Comparison of ENCODE assay signal across 11 mouse cellular contexts in genomic region chr9:28937980-28938379, GRCm38 (mm10).
DNase-seq lines count a peak whose midpoint lies in the region; ATAC-seq and TF ChIP-seq lines count a peak whose summit lies in the region.
"Had no signal": no experiment of that assay in that cellular context is flagged by ENCODE, and none has a peak within 500 bp of the region (broad histone marks: within the 10 kb centered on the region; RNA-seq: fewer than 3 reads in every experiment).

No protein-coding gene starts in this region.

- no peak overlapping the region for H3K27ac ChIP-seq in cerebellum, adult 2 months (ENCODE audit: insufficient read depth, low read length)
- H3K27ac ChIP-seq in layer of hippocampus, adult 2 months: no peak overlapping the region
- no peak overlapping the region for H3K27ac ChIP-seq in embryonic facial prominence, embryonic 11.5 days (replicated peaks; ENCODE audit: low read depth, low read length)
- H3K27ac ChIP-seq in kidney, embryonic 16.5 days (ENCODE audit: low read length): no peak overlapping the region
- H3K27ac ChIP-seq: midbrain, embryonic 12.5 days had no signal

- no peak for TF ChIP-seq POLR2A in cerebellum, adult 2 months (IDR thresholded peaks at IDR 0.05; ENCODE audit: borderline replicate concordance, insufficient read depth, low read length)

- no peak overlapping the region for H3K4me3 ChIP-seq in cerebellum, adult 2 months (replicated peaks; ENCODE audit: insufficient read depth, low read depth, low read length)
- no peak overlapping the region for H3K4me3 ChIP-seq in layer of hippocampus, adult 2 months
- H3K4me3 ChIP-seq in embryonic facial prominence, embryonic 11.5 days (ENCODE audit: low read depth, low read length): no peak overlapping the region
- no peak overlapping the region for H3K4me3 ChIP-seq in kidney, embryonic 16.5 days (ENCODE audit: low read length)
- H3K4me3 ChIP-seq: midbrain, embryonic 12.5 days had no signal

- no peaks in the 10 kb centered on the region for H3K4me1 ChIP-seq in cerebellum, adult 2 months (ENCODE audit: control insufficient read depth, insufficient read depth, low read length)
- no peaks in the 10 kb centered on the region for H3K4me1 ChIP-seq in embryonic facial prominence, embryonic 11.5 days (ENCODE audit: control insufficient read depth, insufficient read depth, low read length)
- no peaks in the 10 kb centered on the region for H3K4me1 ChIP-seq in kidney, embryonic 16.5 days (ENCODE audit: insufficient read depth, low read length)
- H3K4me1 ChIP-seq: midbrain, embryonic 12.5 days had no signal

- peak in 1 of 2 experiments; percentile 18 for DNase-seq in cerebellum, adult 2 months
- DNase-seq in cerebellum, adult 8-10 months: no peak
- DNase-seq in layer of hippocampus, adult 2 months (ENCODE audit: low spot score in 2 of 2): peak; percentile 24 to 26
- DNase-seq in layer of hippocampus, postnatal 25 days (ENCODE audit: extremely low spot score in 1 of 2, low spot score in 1 of 2): no peak
- peak; percentile 4 for DNase-seq in embryonic facial prominence, embryonic 11.5 days (ENCODE audit: low spot score)
- peak; percentile 20 for DNase-seq in retina, postnatal 1 day
- DNase-seq in adrenal gland, postnatal 25 days: no peak
- DNase-seq: adrenal gland, postnatal 36 days; lung, adult 2 months had no signal

- H3K27me3 ChIP-seq in cerebellum, adult 2 months (ENCODE audit: control insufficient read depth, insufficient read depth, low read length): no peaks in the 10 kb centered on the region
- no peaks in the 10 kb centered on the region for H3K27me3 ChIP-seq in embryonic facial prominence, embryonic 11.5 days (ENCODE audit: control insufficient read depth, insufficient read depth, low read length)
- no peaks in the 10 kb centered on the region for H3K27me3 ChIP-seq in kidney, embryonic 16.5 days (ENCODE audit: insufficient read depth, low read length)
- H3K27me3 ChIP-seq: midbrain, embryonic 12.5 days had no signal

- no peak for ATAC-seq in embryonic facial prominence, embryonic 11.5 days (replicated peaks; ENCODE audit: insufficient number of reproducible peaks, low FRiP score, low TSS enrichment, low read depth)
- ATAC-seq in kidney, embryonic 16.5 days (ENCODE audit: low FRiP score, low TSS enrichment): no peak

- TF ChIP-seq CTCF in cerebellum, adult 2 months (IDR thresholded peaks at IDR 0.05; ENCODE audit: borderline replicate concordance, insufficient read depth, low read depth, low read length): peak; percentile 40; the same call in 1 of the 2 replicates
- TF ChIP-seq CTCF in layer of hippocampus, adult 2 months (conservative IDR thresholded peaks at IDR 0.05): peak; percentile 70

- no peaks in the 10 kb centered on the region for H3K36me3 ChIP-seq in embryonic facial prominence, embryonic 11.5 days (replicated peaks; ENCODE audit: control insufficient read depth, insufficient read depth, low read depth, low read length)
- H3K36me3 ChIP-seq in kidney, embryonic 16.5 days (ENCODE audit: insufficient read depth, low read length): no peaks in the 10 kb centered on the region
- H3K36me3 ChIP-seq: midbrain, embryonic 12.5 days had no signal

- whole genome bisulfite sequencing in cerebellum, adult 2 months: 84% methylated on average over 2 of the region's 2 CpGs
- WGBS in embryonic facial prominence, embryonic 11.5 days: 47% methylated on average over 2 of the region's 2 CpGs
- 67% methylated on average over 2 of the region's 2 CpGs for WGBS in kidney, embryonic 16.5 days

- no peak overlapping the region for H3K9ac ChIP-seq in embryonic facial prominence, embryonic 11.5 days (replicated peaks; ENCODE audit: low read length)
- no peak overlapping the region for H3K9ac ChIP-seq in kidney, embryonic 16.5 days (replicated peaks; ENCODE audit: low read length)
- H3K9ac ChIP-seq: midbrain, embryonic 12.5 days had no signal

- no peak overlapping the region for H3K4me2 ChIP-seq in embryonic facial prominence, embryonic 11.5 days (ENCODE audit: low read depth, low read length)
- no peak overlapping the region for H3K4me2 ChIP-seq in kidney, embryonic 16.5 days (replicated peaks; ENCODE audit: low read depth, low read length)
- H3K4me2 ChIP-seq: midbrain, embryonic 12.5 days had no signal

- no peaks in the 10 kb centered on the region for H3K9me3 ChIP-seq in embryonic facial prominence, embryonic 11.5 days (replicated peaks; ENCODE audit: control insufficient read depth, low read length)
- no peaks in the 10 kb centered on the region for H3K9me3 ChIP-seq in kidney, embryonic 16.5 days (ENCODE audit: low read length)
- H3K9me3 ChIP-seq: midbrain, embryonic 12.5 days had no signal

Comparison
In these comparisons a context has a peak if more than half of its experiments do, and no peak if none do; other contexts are left out.
1. DNase-seq: peak in layer of hippocampus, adult 2 months (2 of 2), embryonic facial prominence, embryonic 11.5 days (single experiment) and retina, postnatal 1 day (single experiment); none in cerebellum, adult 8-10 months (single experiment), layer of hippocampus, postnatal 25 days (0 of 2) and adrenal gland, postnatal 25 days (single experiment).